Mouse (Mus musculus): ENCODE measurements around the gene Sidt2. TPM values are rescaled to one million over a fixed set of nuclear protein-coding genes. Genes with fewer than 3 reads are reported as not detected.

Gene Sidt2
- 250 TPM for polyA plus RNA-seq (2017; shearing (Covaris generic))

GRCm38 (mm10) chr9:45955107-45955963 is at the start of gene Sidt2:
Gene Sidt2 (minus strand): TSS chr9:45955258.

GRCm38 (mm10) chr9:45935628-45936210 is 19.3 kb downstream of the Sidt2 start, which contains the start of gene Tagln:
Gene Tagln (minus strand): TSS chr9:45936058.

GRCm38 (mm10) chr9:45906355-45907077 is 48.5 kb downstream of the Sidt2 start, which contains the start of the genes Pcsk7 and Rnf214:
Gene Pcsk7 (plus strand): TSS chr9:45906497.
Gene Rnf214 (minus strand): TSS chr9:45906911.

Other genes starting within 250 kb of the Sidt2 start
- gene Cep164, start 126.6 kb downstream of the Sidt2 start, polyA plus RNA-seq (2017; shearing (Covaris generic)), result 17.6 TPM
- 4.3 TPM for gene Bace1, start 116.7 kb downstream of the Sidt2 start, polyA plus RNA-seq (2017; shearing (Covaris generic))
- gene Pcsk7, start 48.8 kb downstream of the Sidt2 start, polyA plus RNA-seq (2017; shearing (Covaris generic)), result 50.1 TPM
- gene Rnf214, start 48.3 kb downstream of the Sidt2 start, polyA plus RNA-seq (2017; shearing (Covaris generic)), result 46.3 TPM
- gene Tagln, start 19.2 kb downstream of the Sidt2 start, polyA plus RNA-seq (2017; shearing (Covaris generic)), result 2.4 TPM
- 85.0 TPM for gene Pafah1b2, start 57.4 kb upstream of the Sidt2 start, polyA plus RNA-seq (2017; shearing (Covaris generic))
- gene Sik3, start 57.6 kb upstream of the Sidt2 start, polyA plus RNA-seq (2017; shearing (Covaris generic)), result 28.5 TPM